Mouse (Mus musculus) megakaryocyte progenitor cell, adult 5-6 weeks (primary cell): Measurements from ENCODE around the gene Trcg1. TPM values are rescaled to one million over a fixed set of nuclear protein-coding genes. Genes with fewer than 3 reads are reported as not detected.
"Not testable (repeated sequence)": the region's sequence is repeated elsewhere in the genome, so short reads cannot be mapped to it uniquely, and the experiment has no call there.

Source experiments
- ATAC-seq: replicated peaks from 2 replicates; pipeline ENCODE4 v1.8.0; 2016; ENCODE audit warnings: mild to moderate bottlenecking, moderate TSS enrichment, inconsistent platforms; ENCODE audit not compliant: poor library complexity
- total RNA-seq, 2 experiments: library from RNA; stranded (forward) in 1 of 2; stranded (reverse) in 1 of 2; fragments of 157-497, 149-512 nt in 1 of 2; fragments of 200-1000 nt in 1 of 2; gene quantifications; 2 replicates each; pipeline versions ENCODE4 v1.2.3 to v1.2.4; 2015 to 2017

Gene Trcg1
- total RNA-seq (2015) (not detected in 2 replicates), total RNA-seq (2017) (not detected in 2 replicates)

GRCm38 (mm10) chr9:57236256-57236655 lies at the start of gene Trcg1:
Gene Trcg1, plus strand, starts transcription at chr9:57236556.
- ATAC-seq: no peak

DNA sequence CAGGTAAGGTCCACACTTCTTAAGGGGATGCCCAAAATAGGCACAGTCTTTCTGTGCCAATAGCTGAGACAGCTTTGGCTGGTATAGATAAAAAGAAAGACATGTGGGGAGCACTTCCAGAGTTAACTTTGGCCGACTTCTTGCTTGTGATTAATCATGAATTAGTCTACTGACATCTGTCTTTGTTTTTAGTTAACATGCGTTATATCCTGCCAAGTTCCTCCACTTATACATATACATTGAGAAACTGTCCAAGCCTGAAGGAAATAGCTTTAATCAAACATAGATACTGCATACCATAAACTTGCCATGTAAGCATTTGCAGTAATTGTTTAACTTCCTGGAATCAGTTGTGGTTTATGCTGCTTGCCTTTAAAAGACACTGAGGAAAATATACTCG lies 39.6 kb upstream of the Trcg1 start:
- no peak for ATAC-seq

GRCm38 (mm10) chr9:57197414-57197813 lies 38.9 kb upstream of the Trcg1 start:
- no peak for ATAC-seq

DNA sequence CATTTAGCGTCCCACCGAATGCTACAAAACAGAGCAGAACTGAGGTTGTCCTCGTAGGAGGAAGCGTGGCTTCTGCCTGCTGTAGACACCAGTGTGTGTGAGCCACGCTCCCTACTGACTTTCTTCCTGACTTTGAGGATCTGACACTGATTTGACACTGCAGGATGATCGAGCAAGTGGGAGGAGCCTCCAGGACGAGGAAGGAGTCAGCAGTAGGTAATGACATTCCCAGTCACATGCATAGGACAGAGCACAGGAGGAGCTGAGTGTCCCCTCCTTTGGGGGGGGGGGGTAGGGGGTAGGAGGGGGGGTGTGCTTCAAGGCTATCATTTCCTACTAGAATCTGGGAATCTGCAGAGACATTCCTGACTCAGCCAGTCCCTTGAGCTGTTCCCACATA lies 33.4 kb upstream of the Trcg1 start:
- no peak for ATAC-seq

GRCm38 (mm10) chr9:57203571-57203970 lies 32.8 kb upstream of the Trcg1 start:
- ATAC-seq: not testable (repeated sequence)

DNA sequence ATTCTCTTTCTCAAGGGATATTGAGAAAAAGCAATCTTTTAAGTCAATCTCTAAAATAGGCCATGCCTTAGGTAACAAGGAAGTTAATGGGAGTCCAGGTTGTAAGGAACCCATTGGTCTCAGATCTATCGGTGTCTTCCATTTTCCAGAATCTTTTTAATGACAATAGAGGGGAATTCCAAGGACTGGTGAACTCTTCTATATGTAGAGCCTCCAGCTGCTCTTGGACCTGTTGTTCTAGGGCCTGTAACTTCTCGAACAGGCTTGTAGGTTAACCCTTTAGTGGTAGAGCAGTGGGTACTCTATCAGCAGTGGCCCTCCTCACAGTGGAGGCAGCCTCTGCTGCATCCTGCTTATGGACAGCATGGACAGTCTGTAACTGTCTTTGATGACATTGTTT lies 29.5 kb upstream of the Trcg1 start:
- ATAC-seq: no peak

DNA sequence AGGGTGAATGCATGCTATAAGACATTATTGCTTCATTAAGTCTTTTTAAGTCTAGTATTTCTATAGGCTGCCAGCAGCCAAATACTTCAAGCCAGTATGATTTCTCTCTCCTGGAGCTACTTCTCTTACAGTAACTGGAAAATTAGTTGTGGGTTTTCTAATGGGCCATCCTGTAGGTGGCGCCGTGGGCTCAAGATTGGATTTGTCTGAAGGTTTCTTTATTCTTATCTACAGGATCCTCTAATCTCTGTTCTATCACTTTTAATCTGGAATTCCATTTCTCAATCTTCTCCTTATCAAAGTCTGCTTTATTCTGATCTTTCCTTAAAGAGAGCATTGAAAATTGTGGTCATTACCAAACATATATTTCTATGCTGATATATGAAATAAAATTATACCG lies 27.0 kb upstream of the Trcg1 start:
- 0 out of 2 replicates have a peak, but pooled peaks have one; percentile 23 for ATAC-seq

DNA sequence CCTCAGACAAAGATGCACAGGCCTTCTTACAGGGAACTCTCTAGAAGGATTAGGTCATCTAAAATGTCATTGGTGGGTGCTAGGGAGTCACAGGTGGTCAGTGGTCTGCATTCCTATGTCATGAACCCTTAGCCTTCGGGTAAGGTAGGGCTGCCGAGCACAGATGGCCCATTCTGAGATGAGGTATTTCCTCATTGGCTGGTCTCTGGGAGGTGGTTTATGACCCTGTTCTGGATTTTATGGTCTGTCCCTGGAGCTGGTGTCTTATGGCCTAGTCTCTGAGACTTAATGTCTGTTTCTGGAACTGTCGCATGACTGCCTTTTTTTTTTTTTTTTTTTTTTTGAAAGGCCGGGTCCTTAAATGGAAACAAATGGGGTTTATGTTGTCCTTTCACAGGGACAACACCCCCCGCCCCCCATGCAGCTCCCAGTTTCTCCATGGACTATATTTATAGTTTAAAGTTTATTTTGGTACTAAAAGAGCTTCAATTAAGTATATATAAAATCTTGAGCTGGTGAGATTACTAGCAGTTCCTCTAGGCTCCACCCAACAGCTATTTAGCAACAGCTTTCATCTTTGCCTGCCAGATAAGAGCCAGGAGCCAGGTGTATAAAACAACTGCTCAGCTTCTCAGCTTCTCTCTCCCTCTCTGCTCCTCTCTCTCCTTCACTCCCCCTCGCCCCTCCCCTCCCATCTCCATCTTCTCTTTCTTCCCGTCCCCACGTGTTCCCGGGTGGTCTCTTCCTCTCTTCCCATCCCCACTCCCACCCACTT lies 23.7 kb upstream of the Trcg1 start:
- ATAC-seq: peak; percentile 48; the same call in 1 of the 2 replicates

DNA sequence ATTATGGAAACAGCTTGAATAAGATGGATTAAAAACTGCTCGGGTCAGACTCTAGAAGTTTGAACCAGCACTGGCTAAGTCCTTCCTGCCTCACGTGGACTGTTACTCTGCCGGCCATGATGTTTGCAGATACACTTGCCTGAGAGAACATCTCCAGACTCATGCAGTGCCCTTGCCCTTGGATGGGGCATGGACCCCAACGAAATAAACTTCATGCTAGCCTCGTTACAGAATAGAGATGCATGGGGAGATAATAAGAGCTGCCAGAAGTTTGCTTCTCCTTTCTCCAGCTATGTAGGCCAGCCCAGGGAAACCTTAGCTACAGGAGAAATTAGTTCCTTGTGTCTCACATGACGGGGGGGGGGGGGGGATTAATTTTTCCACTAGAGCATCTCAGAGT lies 21.9 kb upstream of the Trcg1 start:
- no peak for ATAC-seq

GRCm38 (mm10) chr9:57217220-57217619 lies 19.1 kb upstream of the Trcg1 start:
- no peak for ATAC-seq

- ATAC-seq: no peak
Observed at GRCm38 (mm10) chr9:57218776-57219175, 17.6 kb upstream of the Trcg1 start.

- ATAC-seq: no peak
Observed at GRCm38 (mm10) chr9:57219511-57219910, 16.8 kb upstream of the Trcg1 start.

- peak; percentile 78 for ATAC-seq
Observed at GRCm38 (mm10) chr9:57220356-57220755, 16.0 kb upstream of the Trcg1 start.

- no peak for ATAC-seq
Observed at GRCm38 (mm10) chr9:57223341-57223740, 13.0 kb upstream of the Trcg1 start.

DNA sequence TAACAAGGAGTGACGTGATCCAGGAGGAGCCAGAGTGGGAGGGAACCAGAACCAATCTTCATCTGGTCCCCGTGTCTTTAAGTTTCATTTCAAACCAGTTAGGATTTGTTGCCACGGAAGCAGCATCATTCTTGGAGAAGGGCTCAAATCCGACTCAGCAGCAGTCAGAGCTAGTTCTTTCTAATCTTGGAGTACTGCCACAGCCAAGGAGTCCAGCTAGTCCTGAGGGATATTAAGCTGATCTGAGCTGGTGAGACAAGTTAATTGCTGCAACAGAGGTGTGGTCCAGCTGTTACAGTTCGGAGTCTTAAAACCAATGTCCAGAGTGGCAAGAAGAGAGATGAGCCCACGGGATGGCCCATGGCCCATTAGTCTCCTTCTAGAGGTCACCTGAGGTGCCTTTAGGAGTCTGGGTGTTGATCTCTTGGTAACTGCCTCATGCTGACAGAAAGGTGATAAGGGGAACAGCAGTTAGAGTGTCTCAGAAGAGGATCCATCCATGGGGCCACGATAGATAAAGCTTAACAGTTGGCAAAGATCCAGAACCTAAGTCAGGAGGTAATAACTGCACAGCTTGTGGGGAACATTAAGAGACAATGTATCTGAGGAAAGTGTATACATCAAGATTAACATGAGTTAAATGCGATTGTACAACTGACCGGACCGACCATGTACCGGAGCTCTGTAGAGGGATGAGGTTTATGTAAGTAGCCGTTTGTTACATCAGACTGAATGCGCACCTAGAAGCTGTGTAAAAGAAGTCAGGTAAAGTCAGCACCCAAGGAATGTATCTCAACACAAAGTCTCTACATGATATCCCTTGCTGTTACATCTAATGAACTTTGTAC lies 10.4 kb upstream of the Trcg1 start:
- ATAC-seq: peak; percentile 98

DNA sequence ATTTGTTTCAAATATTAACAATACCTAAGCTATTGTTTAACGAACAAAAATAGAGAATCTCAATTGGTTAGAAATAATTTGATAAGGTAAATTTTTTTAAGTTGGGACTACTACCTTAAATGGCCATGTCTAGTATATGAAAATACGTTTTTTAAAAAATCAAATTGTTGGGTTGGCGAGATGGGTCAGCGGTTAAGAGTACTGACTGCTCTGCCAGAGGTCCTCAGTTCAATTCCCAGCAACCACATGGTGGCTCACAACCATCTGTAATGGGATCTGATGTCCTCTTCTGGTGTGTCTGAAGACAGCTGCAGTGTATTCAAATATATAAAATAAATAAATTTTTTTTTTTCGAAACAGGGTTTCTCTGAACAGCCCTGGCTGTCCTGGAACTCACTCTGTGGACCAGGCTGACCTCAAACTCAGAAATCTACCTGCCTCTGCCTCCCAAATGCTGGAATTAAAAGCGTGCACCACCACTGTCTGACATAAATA lies 9.7 kb upstream of the Trcg1 start:
- not testable (repeated sequence) for ATAC-seq

GRCm38 (mm10) chr9:57227203-57227602 lies 9.2 kb upstream of the Trcg1 start:
- ATAC-seq: no peak

DNA sequence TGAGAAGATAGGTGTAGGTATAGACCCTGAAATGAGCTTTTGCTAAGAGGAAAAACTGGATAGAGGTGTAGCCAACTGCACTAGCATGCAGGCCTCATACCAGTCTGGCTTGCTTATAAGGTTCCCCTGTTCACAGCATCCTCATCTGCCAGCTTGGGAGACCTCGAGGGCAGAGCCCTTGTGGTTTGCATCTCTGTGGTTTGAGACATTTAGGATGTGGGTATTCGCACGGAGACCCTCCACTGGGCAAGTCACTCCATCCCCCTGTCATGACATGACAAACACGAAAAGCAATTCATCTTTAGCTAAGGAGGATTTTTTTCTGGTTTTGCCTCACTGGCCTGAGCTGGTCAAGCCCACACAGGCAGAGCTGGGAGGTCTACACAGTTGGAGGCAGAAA lies 8.2 kb upstream of the Trcg1 start:
- ATAC-seq: no peak

DNA sequence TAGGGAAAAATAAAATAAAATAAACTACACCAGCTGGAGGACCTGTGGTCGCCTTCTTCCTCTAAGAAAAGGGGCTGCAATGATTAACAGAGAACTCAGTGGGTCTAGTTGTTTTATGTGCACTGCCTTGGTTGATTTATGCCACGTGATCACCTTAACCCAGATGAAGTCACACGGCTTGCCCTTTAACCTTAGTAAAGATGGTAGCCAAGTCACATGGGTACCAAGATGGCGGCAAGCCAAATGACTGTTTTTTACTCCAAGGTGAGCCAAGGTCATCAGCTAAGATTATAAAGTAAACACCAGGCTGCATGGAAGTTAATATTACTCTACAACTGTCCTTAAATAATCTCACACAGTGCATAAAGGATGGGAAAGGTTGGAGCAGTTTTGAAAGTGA lies 6.6 kb upstream of the Trcg1 start:
- no peak for ATAC-seq

GRCm38 (mm10) chr9:57230146-57230783 lies 6.1 kb upstream of the Trcg1 start:
- no peak for ATAC-seq

- ATAC-seq: 0 out of 2 replicates have a peak, but pooled peaks have one; percentile 10
Observed at GRCm38 (mm10) chr9:57231536-57232255, 4.7 kb upstream of the Trcg1 start.
